Mouse (Mus musculus) stomach, embryonic 15.5 days (tissue): ENCODE results near the gene Ciz1. TPM values are rescaled to one million over a fixed set of nuclear protein-coding genes. Genes with fewer than 3 reads are reported as not detected.
A peak's percentile ranks its signal among the peaks of the same experiment; 100 is the strongest.
"Not testable (repeated sequence)": the region's sequence is repeated elsewhere in the genome, so short reads cannot be mapped to it uniquely, and the experiment has no call there.

ENCODE experiments used
- ATAC-seq: fragments of 200-750 bp; cut with Nextera tagmentation; 2 replicates; pipeline ENCODE4 v1.8.0; 2017; ENCODE audit warnings: low read depth, moderate number of reproducible peaks, moderate TSS enrichment; ENCODE audit not compliant: insufficient read depth, low FRiP score
- H3K27ac ChIP-seq: fragments of 300-500 bp; sonication (generic); 2 replicates; pipeline ENCODE4 v1.5.1; 2015; ENCODE audit warnings: mild to moderate bottlenecking, inconsistent platforms
- H3K27me3 ChIP-seq: fragments of 300-500 bp; sonication (generic); replicated peaks from 2 replicates; pipeline ENCODE4 v1.6.1; 2015; ENCODE audit warnings: inconsistent platforms
- H3K36me3 ChIP-seq: fragments of 300-500 bp; sonication (generic); 2 replicates; pipeline ENCODE4 v1.6.1; 2015; ENCODE audit warnings: inconsistent platforms
- H3K4me1 ChIP-seq: fragments of 300-500 bp; sonication (generic); 2 replicates; pipeline ENCODE4 v1.6.1; 2015; ENCODE audit warnings: inconsistent platforms
- H3K4me2 ChIP-seq: fragments of 300-500 bp; sonication (generic); 2 replicates; pipeline ENCODE4 v1.6.1; 2015; ENCODE audit warnings: mild to moderate bottlenecking, inconsistent platforms
- H3K4me3 ChIP-seq: fragments of 300-500 bp; sonication (generic); replicated peaks from 2 replicates; pipeline ENCODE4 v1.5.1; 2015; ENCODE audit warnings: inconsistent platforms
- H3K9ac ChIP-seq: fragments of 300-500 bp; sonication (generic); 2 replicates; pipeline ENCODE4 v1.6.1; 2015; ENCODE audit warnings: inconsistent platforms
- H3K9me3 ChIP-seq: fragments of 300-500 bp; sonication (generic); 2 replicates; pipeline ENCODE4 v1.6.1; 2016; ENCODE audit warnings: inconsistent platforms
- WGBS: fragments of 180-500 bp; shearing (Covaris S2); methylation state at CpG from one replicate; pipeline ENCODE4 v1.1.7; 2015; 5-methylcytosine and 5-hydroxymethylcytosine counted together
- polyA plus RNA-seq: library from polyadenylated mRNA; unstranded; fragments of >200 nt; fragmentation: Nextera tagmentation; extraction: Ambion mirVana; gene quantifications from 2 replicates; pipeline ENCODE4 v1.2.1, GENCODE M21; 2015

Ciz1 gene
- polyA plus RNA-seq, 1 experiment from 2014 or later: 33.8 TPM

- Histone ChIP-seq H3K4me3 (peak overlapping the region; percentile 67), H3K27ac (no peak overlapping the region)
Measured at GRCm38 (mm10) chr2:32351471-32351961, 611 bp upstream of the Ciz1 start.

GRCm38 (mm10) chr2:32353007-32353542 is 948 bp downstream of the Ciz1 start, which contains the start of gene Dnm1:
Gene Dnm1 (minus strand): TSS chr2:32353338.
- peak within 1 kb of the TSS; percentile 48; the same call in 1 of the 2 replicates for H3K27ac ChIP-seq
- no peaks in the 10 kb centered on the region for H3K36me3 ChIP-seq
- under 1% methylated on average over 58 of the region's 63 CpGs for WGBS
- peak within 1 kb of the TSS; percentile 99 for H3K4me2 ChIP-seq
- peak within 1 kb of the TSS; percentile 60 for H3K9ac ChIP-seq
- peak; percentile 63; the same call in 1 of the 2 replicates for ATAC-seq
- 0 out of 2 replicates have a peak, but pooled peaks cover 3% of the 10 kb centered on the region for H3K27me3 ChIP-seq
- peak within 1 kb of the TSS; percentile 67 for H3K4me3 ChIP-seq
- peaks cover 23% of the 10 kb centered on the region for H3K4me1 ChIP-seq
- no peaks in the 10 kb centered on the region for H3K9me3 ChIP-seq

More at GRCm38 (mm10) chr2:32351471-32351961, 611 bp upstream of the Ciz1 start:
- ATAC-seq: no peak
- Histone ChIP-seq H3K4me1 (peaks cover 23% of the 10 kb centered on the region), H3K27me3 (0 out of 2 replicates have a peak, but pooled peaks cover 3% of the 10 kb centered on the region), H3K9ac (no peak overlapping the region; the same call in 1 of the 2 replicates), H3K9me3 (no peaks in the 10 kb centered on the region), H3K36me3 (no peaks in the 10 kb centered on the region), H3K4me2 (peak overlapping the region; percentile 99)
- WGBS: 48% methylated on average over 9 of the region's 9 CpGs

GRCm38 (mm10) chr2:32353836-32354235 is 1.7 kb downstream of the Ciz1 start:
- no peaks in the 10 kb centered on the region for H3K9me3 ChIP-seq
- 45% methylated on average over 6 of the region's 6 CpGs for WGBS
- peaks cover 23% of the 10 kb centered on the region for H3K4me1 ChIP-seq
- H3K4me2 ChIP-seq: peak overlapping the region; percentile 99
- H3K27me3 ChIP-seq: 0 out of 2 replicates have a peak, but pooled peaks cover 3% of the 10 kb centered on the region
- H3K9ac ChIP-seq: no peak overlapping the region
- ATAC-seq: no peak
- H3K27ac ChIP-seq: peak overlapping the region; percentile 41; the same call in 1 of the 2 replicates
- H3K36me3 ChIP-seq: no peaks in the 10 kb centered on the region
- H3K4me3 ChIP-seq: no peak overlapping the region

GRCm38 (mm10) chr2:32354336-32354895 is 2.3 kb downstream of the Ciz1 start:
- peak overlapping the region; percentile 41; the same call in 1 of the 2 replicates for H3K27ac ChIP-seq
- WGBS: 73% methylated on average over 3 of the region's 3 CpGs
- H3K4me2 ChIP-seq: peak overlapping the region; percentile 99; the same call in 1 of the 2 replicates
- no peak for ATAC-seq
- H3K36me3 ChIP-seq: no peaks in the 10 kb centered on the region
- H3K4me3 ChIP-seq: no peak overlapping the region
- peaks cover 23% of the 10 kb centered on the region for H3K4me1 ChIP-seq
- H3K9me3 ChIP-seq: no peaks in the 10 kb centered on the region
- H3K27me3 ChIP-seq: 0 out of 2 replicates have a peak, but pooled peaks cover 3% of the 10 kb centered on the region
- H3K9ac ChIP-seq: no peak overlapping the region

GRCm38 (mm10) chr2:32356216-32356615 is 4.1 kb downstream of the Ciz1 start:
- H3K9ac ChIP-seq: no peak overlapping the region
- H3K27ac ChIP-seq: no peak overlapping the region
- H3K9me3 ChIP-seq: no peaks in the 10 kb centered on the region
- no peak for ATAC-seq
- no peaks in the 10 kb centered on the region for H3K27me3 ChIP-seq
- peaks cover 24% of the 10 kb centered on the region for H3K4me1 ChIP-seq
- no peaks in the 10 kb centered on the region for H3K36me3 ChIP-seq
- H3K4me3 ChIP-seq: no peak overlapping the region
- WGBS: 64% methylated on average over 10 of the region's 10 CpGs
- H3K4me2 ChIP-seq: no peak overlapping the region

- Histone ChIP-seq H3K9ac (no peak overlapping the region), H3K4me2 (no peak overlapping the region), H3K9me3 (no peaks in the 10 kb centered on the region), H3K27me3 (no peaks in the 10 kb centered on the region), H3K4me3 (no peak overlapping the region), H3K36me3 (no peaks in the 10 kb centered on the region), H3K4me1 (peaks cover 18% of the 10 kb centered on the region), H3K27ac (no peak overlapping the region)
- ATAC-seq: no peak
- 73% methylated on average over 3 of the region's 3 CpGs for WGBS
Measured at GRCm38 (mm10) chr2:32357710-32358109, 5.6 kb downstream of the Ciz1 start.

GRCm38 (mm10) chr2:32358381-32358780 is 6.3 kb downstream of the Ciz1 start:
- Histone ChIP-seq H3K9me3 (no peaks in the 10 kb centered on the region), H3K27ac (no peak overlapping the region), H3K27me3 (no peaks in the 10 kb centered on the region), H3K4me3 (no peak overlapping the region), H3K4me2 (no peak overlapping the region), H3K9ac (no peak overlapping the region), H3K36me3 (no peaks in the 10 kb centered on the region), H3K4me1 (peaks cover 14% of the 10 kb centered on the region)
- no peak for ATAC-seq
- WGBS: 51% methylated on average over 10 of the region's 10 CpGs

GRCm38 (mm10) chr2:32360741-32361140 is 8.6 kb downstream of the Ciz1 start:
- Histone ChIP-seq H3K27me3 (no peaks in the 10 kb centered on the region), H3K4me1 (peaks cover 24% of the 10 kb centered on the region), H3K36me3 (peaks cover 2% of the 10 kb centered on the region; the same call in 1 of the 2 replicates), H3K9ac (no peak overlapping the region), H3K4me3 (peak overlapping the region; percentile 42), H3K4me2 (peak overlapping the region; percentile 87), H3K9me3 (no peaks in the 10 kb centered on the region), H3K27ac (peak overlapping the region; percentile 48; the same call in 1 of the 2 replicates)
- WGBS: 7% methylated on average over 14 of the region's 14 CpGs
- ATAC-seq: no peak

GRCm38 (mm10) chr2:32361437-32361836 is 9.3 kb downstream of the Ciz1 start:
- Histone ChIP-seq H3K4me2 (peak overlapping the region; percentile 87), H3K4me1 (peaks cover 24% of the 10 kb centered on the region), H3K4me3 (peak overlapping the region; percentile 42), H3K27me3 (no peaks in the 10 kb centered on the region), H3K27ac (peak overlapping the region; percentile 48; the same call in 1 of the 2 replicates), H3K9ac (no peak overlapping the region), H3K9me3 (no peaks in the 10 kb centered on the region), H3K36me3 (peaks cover 5% of the 10 kb centered on the region; the same call in 1 of the 2 replicates)
- 3% methylated on average over 24 of the region's 24 CpGs for WGBS
- ATAC-seq: peak; percentile 75

GRCm38 (mm10) chr2:32362274-32362673 is 10.1 kb downstream of the Ciz1 start:
- peak overlapping the region; percentile 84 for H3K4me2 ChIP-seq
- 41% methylated on average over 5 of the region's 5 CpGs for WGBS

GRCm38 (mm10) chr2:32362817-32363340 is 10.8 kb downstream of the Ciz1 start:
- WGBS: under 1% methylated on average over 53 of the region's 53 CpGs
- peak overlapping the region; percentile 66 for H3K4me3 ChIP-seq
- peak; percentile 81 for ATAC-seq

More at GRCm38 (mm10) chr2:32362274-32362673, 10.1 kb downstream of the Ciz1 start:
- H3K4me1 ChIP-seq: peaks cover 24% of the 10 kb centered on the region
- not testable (repeated sequence) for H3K27me3 ChIP-seq, H3K36me3 ChIP-seq, H3K9me3 ChIP-seq, ATAC-seq
- H3K27ac ChIP-seq: peak overlapping the region; percentile 91
- H3K4me3 ChIP-seq: peak overlapping the region; percentile 66
- H3K9ac ChIP-seq: peak overlapping the region; percentile 70

More at GRCm38 (mm10) chr2:32362817-32363340, 10.8 kb downstream of the Ciz1 start:
- Histone ChIP-seq H3K4me1 (peaks cover 24% of the 10 kb centered on the region), H3K9ac (peak overlapping the region; percentile 70), H3K27me3 (no peaks in the 10 kb centered on the region), H3K27ac (peak overlapping the region; percentile 91), H3K36me3 (peaks cover 9% of the 10 kb centered on the region), H3K9me3 (no peaks in the 10 kb centered on the region), H3K4me2 (peak overlapping the region; percentile 84)
